Mouse (Mus musculus) frontal cortex, postnatal 36 days (tissue): ENCODE measurements around the gene Reep3.

ENCODE experiments used
- DNase-seq, 2 experiments: peaks; one replicate each; pipeline ENCODE4 v3.0.0; 2022; ENCODE audit warnings: low spot score in 2 of 2

Reep3 gene

GRCm38 (mm10) chr10:67111044-67111798 lies 14.5 kb upstream of the Reep3 start:
- no peak for DNase-seq

- no peak for DNase-seq
Observed at GRCm38 (mm10) chr10:67109635-67110034, 12.9 kb upstream of the Reep3 start.

DNA sequence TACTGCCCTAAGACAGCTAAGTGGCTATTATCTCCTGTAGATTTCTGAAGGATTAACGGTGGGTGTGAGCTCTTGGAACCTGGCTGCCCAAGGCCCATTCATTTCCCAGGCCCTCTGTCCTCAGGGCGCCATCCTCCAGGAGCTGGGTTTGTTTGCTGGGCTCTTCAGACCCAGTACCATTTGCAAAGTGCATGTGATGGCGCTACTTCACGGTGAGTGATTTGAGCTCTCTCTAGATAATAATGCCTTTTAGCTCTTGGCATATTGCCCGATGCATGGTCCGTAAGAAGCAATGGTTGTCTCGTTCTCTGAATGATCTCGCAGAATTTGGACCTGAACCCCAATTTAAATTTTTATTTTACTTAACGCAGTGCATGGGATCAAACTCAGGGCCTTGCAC lies 11.4 kb upstream of the Reep3 start:
- DNase-seq: no peak

- no peak for DNase-seq
Observed at GRCm38 (mm10) chr10:67107017-67107761, 10.4 kb upstream of the Reep3 start.

- DNase-seq: no peak
Observed at GRCm38 (mm10) chr10:67106400-67106799, 9.7 kb upstream of the Reep3 start.

GRCm38 (mm10) chr10:67105331-67106217 lies 8.8 kb upstream of the Reep3 start:
- DNase-seq: no peak

GRCm38 (mm10) chr10:67104543-67104942 lies 7.8 kb upstream of the Reep3 start:
- no peak for DNase-seq

GRCm38 (mm10) chr10:67100831-67101251 lies 4.1 kb upstream of the Reep3 start:
- DNase-seq: no peak

- DNase-seq: no peak
Observed at GRCm38 (mm10) chr10:67100011-67100661, 3.4 kb upstream of the Reep3 start.

DNA sequence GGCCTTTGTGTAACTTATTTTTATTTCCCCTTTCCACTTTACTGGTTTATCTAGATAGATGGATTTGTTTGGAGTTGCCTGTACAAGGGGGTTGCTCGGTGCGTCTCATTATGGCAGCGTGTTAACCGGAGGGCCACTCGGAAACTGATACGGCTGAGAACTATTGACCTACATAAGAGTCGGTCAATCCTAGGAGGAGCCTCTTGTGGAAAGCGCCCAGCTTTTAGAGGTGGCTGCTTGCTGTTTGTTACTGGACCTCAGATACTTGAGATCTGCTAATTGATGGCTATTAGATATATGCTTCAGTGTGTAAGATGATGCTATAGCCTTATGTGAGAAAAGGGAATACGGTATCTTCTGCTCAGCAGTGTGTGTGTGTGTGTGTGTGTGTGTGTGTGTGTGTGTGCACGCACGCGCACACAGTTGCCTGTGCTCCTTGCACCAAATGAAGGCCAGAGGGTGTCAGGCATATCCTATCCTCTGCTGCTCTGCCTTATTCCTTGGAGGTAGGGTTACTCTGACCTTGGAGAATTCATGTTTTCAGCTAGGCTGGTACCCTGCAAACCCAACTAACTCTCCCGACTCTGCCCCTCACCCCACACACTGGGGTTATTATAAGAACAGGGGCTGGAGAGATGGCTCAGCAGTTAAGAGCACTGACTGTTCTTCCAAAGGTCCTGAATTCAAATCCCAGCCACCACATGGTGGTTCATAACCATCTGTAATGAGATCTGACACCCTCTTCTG lies 2.6 kb upstream of the Reep3 start:
- no peak for DNase-seq

DNA sequence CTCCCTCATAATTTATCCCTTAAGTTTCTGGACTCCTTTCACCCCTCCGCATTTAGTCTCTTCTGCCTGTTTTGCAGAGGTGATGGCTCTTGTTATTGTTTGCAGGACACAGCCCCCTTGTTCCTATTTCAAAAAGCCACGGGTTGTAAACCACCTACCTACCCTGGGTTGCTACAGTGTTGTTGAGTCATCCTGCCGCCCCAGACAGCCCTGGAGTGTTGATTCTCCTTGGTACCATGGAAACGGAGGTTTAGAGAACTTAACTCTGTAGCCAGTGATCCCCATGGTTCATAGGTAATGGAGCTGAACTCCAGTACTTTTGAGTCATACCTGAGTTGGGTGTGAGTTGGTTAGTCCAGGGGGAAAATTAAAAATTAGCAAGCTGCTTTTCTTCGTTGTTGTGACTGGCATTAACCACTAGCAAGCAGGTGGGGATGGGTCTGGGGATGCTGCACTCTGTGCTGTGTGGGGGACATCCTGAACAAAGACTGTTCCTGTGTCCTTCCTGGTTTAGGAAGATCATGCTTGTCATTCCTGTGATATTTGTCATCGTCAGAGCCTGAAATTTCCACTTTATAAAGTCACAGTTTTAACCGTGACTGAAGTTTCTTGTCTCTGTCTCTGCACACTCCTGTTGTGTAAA lies 1.8 kb upstream of the Reep3 start:
- no peak for DNase-seq

DNA sequence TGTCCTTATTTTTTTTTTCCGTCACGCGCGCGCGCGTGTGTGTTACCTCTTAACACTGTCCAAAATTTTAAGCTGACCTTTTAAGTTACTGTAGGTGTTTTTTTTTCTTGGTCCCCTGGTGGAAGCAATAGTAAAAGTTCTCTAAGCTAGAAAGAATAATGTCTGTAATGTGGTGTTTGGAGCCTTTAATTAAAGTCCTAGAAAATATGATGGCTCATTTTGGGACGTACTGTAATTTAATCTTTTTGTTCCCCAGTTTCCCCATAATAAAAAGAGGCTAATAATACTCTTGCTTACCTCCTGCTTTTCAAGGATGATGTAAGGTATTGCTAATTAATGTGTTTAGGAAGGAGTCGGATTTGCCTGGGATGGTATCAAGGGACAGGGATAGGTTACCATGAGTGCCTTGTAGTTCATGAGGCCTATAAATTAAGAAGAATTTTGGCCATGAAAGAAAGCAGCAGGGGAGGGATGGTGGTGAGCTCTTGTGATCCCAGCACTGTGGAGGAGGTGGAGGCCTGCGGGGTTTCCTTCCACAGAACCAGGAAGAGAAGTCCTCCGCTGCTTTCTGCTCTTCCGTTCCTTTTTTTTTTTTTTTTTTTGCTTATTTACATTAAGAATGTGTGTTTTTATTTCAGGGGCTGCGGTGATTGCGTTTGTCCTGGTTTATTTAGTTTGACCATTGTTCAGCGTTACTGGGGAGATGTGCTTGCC lies 849 bp upstream of the Reep3 start:
- DNase-seq: no peak

DNA sequence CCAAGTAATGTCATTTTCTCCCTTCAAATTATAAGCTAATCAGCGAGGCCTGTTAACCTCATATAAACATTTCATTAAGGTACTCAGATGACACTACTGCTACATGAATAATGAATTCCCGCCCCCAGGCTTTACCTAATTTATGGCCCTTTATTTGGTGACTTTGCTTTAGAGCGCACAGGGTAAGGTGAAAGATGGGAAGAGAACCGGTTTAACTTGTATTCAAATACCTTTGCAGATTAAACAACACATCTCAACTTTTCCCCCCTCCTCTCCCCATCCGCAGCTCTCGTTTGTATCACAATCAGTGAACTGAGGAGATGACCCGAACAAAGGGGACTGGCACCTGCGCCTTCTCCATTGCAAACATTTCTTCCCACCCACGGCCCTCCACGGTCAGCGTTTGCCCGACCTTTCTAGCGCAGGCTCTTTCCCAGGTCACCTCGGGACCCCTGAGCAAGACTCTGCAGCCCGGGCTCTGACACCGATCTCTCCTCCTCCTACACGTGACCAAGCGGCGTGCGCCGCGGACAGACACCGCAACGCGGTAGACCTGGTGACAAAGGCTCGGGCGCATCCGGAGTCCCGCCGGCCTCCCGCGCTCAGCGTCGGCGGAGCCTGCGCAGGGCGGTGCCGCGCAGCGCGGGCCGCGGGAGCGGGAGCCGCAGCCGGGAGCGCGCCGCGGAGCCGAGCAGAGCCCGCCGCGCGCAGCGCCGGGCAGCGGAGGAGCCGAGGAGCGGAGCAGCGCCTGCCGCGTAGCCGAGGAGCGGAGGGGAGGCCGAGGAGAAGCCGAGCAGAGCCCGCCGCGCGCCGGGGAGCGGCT lies 736 bp downstream of the Reep3 start, which contains the start of gene Jmjd1c:
Gene Jmjd1c, plus strand, starts transcription at position 328 of the 823 bp plus-strand sequence.
- peak; percentile 87 to 88 for DNase-seq

GRCm38 (mm10) chr10:67094922-67095321 lies 1.8 kb downstream of the Reep3 start:
- no peak for DNase-seq

DNA sequence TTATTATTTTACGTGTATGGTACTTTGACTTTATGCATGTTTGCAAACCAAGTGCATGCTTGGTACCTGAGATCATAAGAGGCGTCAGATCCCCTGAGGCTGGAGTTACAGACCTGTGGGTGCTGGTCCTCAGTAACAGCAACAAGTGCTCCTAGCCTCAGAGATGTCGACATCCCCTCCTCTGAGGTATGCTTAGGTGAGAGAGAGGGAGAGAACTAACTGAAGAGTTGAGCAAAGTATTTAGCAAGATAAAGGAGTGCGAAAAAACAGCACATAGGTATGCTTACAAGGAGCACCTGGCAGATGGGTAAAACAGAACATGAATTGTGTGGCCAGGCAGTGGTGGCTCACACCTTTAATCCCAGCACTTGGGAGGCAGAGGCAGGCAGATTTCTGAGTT lies 6.1 kb downstream of the Reep3 start:
- no peak for DNase-seq

- DNase-seq: no peak
Observed at GRCm38 (mm10) chr10:67087447-67088226, 9.1 kb downstream of the Reep3 start.

GRCm38 (mm10) chr10:67085916-67086315 lies 10.8 kb downstream of the Reep3 start:
- no peak for DNase-seq

DNA sequence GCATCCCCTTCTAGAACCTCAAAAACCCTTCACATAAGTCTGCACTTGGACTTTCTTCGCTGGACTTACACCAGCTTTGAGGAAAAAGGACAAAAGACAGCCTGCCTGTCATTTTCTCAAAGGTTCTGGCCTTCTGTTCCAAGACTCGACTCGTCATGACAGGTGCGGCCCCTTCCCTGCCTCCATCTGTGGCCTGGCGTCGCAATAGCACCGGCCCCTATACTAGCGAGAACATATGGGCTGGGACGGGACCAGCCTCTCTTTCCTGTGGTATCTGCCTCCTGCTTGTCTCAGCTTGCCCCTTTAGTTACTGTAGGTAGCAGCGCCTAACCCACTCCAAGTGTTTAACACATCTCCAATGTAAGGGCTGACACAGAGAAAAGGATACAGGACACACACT lies 11.6 kb downstream of the Reep3 start:
- no peak for DNase-seq
